Mouse (Mus musculus) right cerebral cortex, adult 2 months (tissue): ENCODE measurements around the gene Fam184b.

Experiments used
- DNase-seq, 2 experiments: peaks; one replicate each; pipeline ENCODE4 v3.0.0; 2021 to 2022; ENCODE audit warnings: low spot score in 2 of 2

Gene Fam184b

GRCm38 (mm10) chr5:45514599-45514998, 124.8 kb downstream of the Fam184b start:
- no peak for DNase-seq

GRCm38 (mm10) chr5:45513511-45513910, 125.9 kb downstream of the Fam184b start:
- DNase-seq = no peak

GRCm38 (mm10) chr5:45512908-45513307, 126.5 kb downstream of the Fam184b start:
- DNase-seq = no peak

GRCm38 (mm10) chr5:45510071-45510470, 129.3 kb downstream of the Fam184b start:
- DNase-seq = no peak

GRCm38 (mm10) chr5:45497564-45497963, 141.8 kb downstream of the Fam184b start:
- DNase-seq = no peak

- DNase-seq = no peak
Observed at GRCm38 (mm10) chr5:45496930-45497550, 142.4 kb downstream of the Fam184b start.

- DNase-seq = no peak
Observed at GRCm38 (mm10) chr5:45496479-45496878, 142.9 kb downstream of the Fam184b start.

GRCm38 (mm10) chr5:45496042-45496441, 143.4 kb downstream of the Fam184b start:
- no peak for DNase-seq

- no peak for DNase-seq
Observed at GRCm38 (mm10) chr5:45495429-45495975, 143.9 kb downstream of the Fam184b start.

GRCm38 (mm10) chr5:45494093-45494755, 145.2 kb downstream of the Fam184b start:
- no peak for DNase-seq

GRCm38 (mm10) chr5:45493191-45494092, 146.0 kb downstream of the Fam184b start, which contains the start of gene Lap3:
Gene Lap3 (plus strand): TSS chr5:45493374.
- peak; percentile 93 to 96 for DNase-seq

GRCm38 (mm10) chr5:45491776-45492175, 147.6 kb downstream of the Fam184b start:
- no peak for DNase-seq

GRCm38 (mm10) chr5:45483654-45484053, 155.8 kb downstream of the Fam184b start:
- DNase-seq = no peak

GRCm38 (mm10) chr5:45482607-45483006, 156.8 kb downstream of the Fam184b start:
- no peak for DNase-seq

- DNase-seq = no peak
Observed at GRCm38 (mm10) chr5:45481125-45481524, 158.3 kb downstream of the Fam184b start.

GRCm38 (mm10) chr5:45480066-45480465, 159.3 kb downstream of the Fam184b start:
- no peak for DNase-seq
